ENCODE assay signal across 9 mouse cellular contexts in genomic region chr19:4557796-4558569, GRCm38 (mm10). TPM values are rescaled to one million over a fixed set of nuclear protein-coding genes. Genes with fewer than 3 reads are reported as not detected.
DNase-seq lines count a peak whose midpoint lies in the region; ATAC-seq and TF ChIP-seq lines count a peak whose summit lies in the region.
"Had no signal": no experiment of that assay in that cellular context is flagged by ENCODE, and none has a peak within 500 bp of the region (broad histone marks: within the 10 kb centered on the region; RNA-seq: fewer than 3 reads in every experiment).

No protein-coding gene starts in this region.

- no peaks in the 10 kb centered on the region for H3K9me3 ChIP-seq in hindbrain, embryonic 14.5 days (ENCODE audit: control insufficient read depth, low read length)
- no peaks in the 10 kb centered on the region for H3K9me3 ChIP-seq in midbrain, embryonic 16.5 days (replicated peaks; ENCODE audit: control insufficient read depth, low read length, poor library complexity, severe bottlenecking)

- no peak overlapping the region for H3K9ac ChIP-seq in hindbrain, embryonic 14.5 days
- H3K9ac ChIP-seq in midbrain, embryonic 16.5 days (ENCODE audit: low read depth, low read length), result no peak overlapping the region

- H3K4me3 ChIP-seq in hindbrain, embryonic 14.5 days (replicated peaks; ENCODE audit: low read length), result no peak overlapping the region
- no peak overlapping the region for H3K4me3 ChIP-seq in left cerebral cortex, adult 2 months
- no peak overlapping the region for H3K4me3 ChIP-seq in midbrain, embryonic 16.5 days (ENCODE audit: low read depth, low read length)
- H3K4me3 ChIP-seq in thymus, adult 2 months (ENCODE audit: control insufficient read depth, insufficient read depth, low read length), result no peak overlapping the region

- peak; percentile 81; the same call in 1 of the 2 replicates for ATAC-seq in hindbrain, embryonic 14.5 days (ENCODE audit: low FRiP score)
- peak; percentile 82 for ATAC-seq in midbrain, embryonic 16.5 days

- TF ChIP-seq CTCF in left cerebral cortex, adult 2 months (IDR thresholded peaks at IDR 0.05), result no peak
- no peak for TF ChIP-seq CTCF in thymus, adult 2 months (IDR thresholded peaks at IDR 0.05; ENCODE audit: borderline replicate concordance, control insufficient read depth, extremely low read depth, insufficient read depth, low read length, poor library complexity)

- no peak overlapping the region for H3K4me2 ChIP-seq in hindbrain, embryonic 14.5 days (replicated peaks)
- no peak overlapping the region for H3K4me2 ChIP-seq in midbrain, embryonic 16.5 days (ENCODE audit: low read length)

- no peaks in the 10 kb centered on the region for H3K27me3 ChIP-seq in hindbrain, embryonic 14.5 days (ENCODE audit: control insufficient read depth, insufficient read depth, low read length)
- H3K27me3 ChIP-seq in midbrain, embryonic 16.5 days (ENCODE audit: control insufficient read depth, insufficient read depth, low read depth, low read length), result no peaks in the 10 kb centered on the region
- no peaks in the 10 kb centered on the region for H3K27me3 ChIP-seq in thymus, adult 2 months (ENCODE audit: control insufficient read depth, insufficient read depth, low read length)

- intact Hi-C loops in left cerebral cortex, adult 2 months (cut with DNase I), result loop anchor here (5.0 kb wide), 1 partner anchor 46 kb away; the partner anchor contains the start of gene Pcx

- no peaks in the 10 kb centered on the region for H3K36me3 ChIP-seq in hindbrain, embryonic 14.5 days (replicated peaks; ENCODE audit: control insufficient read depth, insufficient read depth)
- H3K36me3 ChIP-seq in midbrain, embryonic 16.5 days (ENCODE audit: control insufficient read depth, insufficient read depth, low read length), result no peaks in the 10 kb centered on the region
- no peaks in the 10 kb centered on the region for H3K36me3 ChIP-seq in thymus, adult 2 months (ENCODE audit: control insufficient read depth, insufficient read depth, low read length)

- no peak for TF ChIP-seq POLR2A in thymus, adult 2 months (IDR thresholded peaks at IDR 0.05; ENCODE audit: control insufficient read depth, extremely low read depth, insufficient read depth, low read length, poor library complexity)

- 57% methylated on average over 8 of the region's 8 CpGs for WGBS in hindbrain, embryonic 14.5 days
- WGBS in midbrain, embryonic 16.5 days, result 56% methylated on average over 8 of the region's 8 CpGs
- WGBS in thymus, adult 2 months, result 86% methylated on average over 8 of the region's 8 CpGs

- DNase-seq in adrenal gland, adult (ENCODE audit: inconsistent age in 2 of 2, low spot score in 1 of 2), result peak; percentile 29 to 77
- DNase-seq in adrenal gland, adult 8-10 months, result no peak
- peak; percentile 44 for DNase-seq in testis, postnatal 10 days (ENCODE audit: low spot score)
- no peak for DNase-seq in testis, postnatal 14 days (ENCODE audit: low spot score)
- peak; percentile 57 for DNase-seq in hindbrain, embryonic 14.5 days (ENCODE audit: low spot score)
- peak in 1 of 2 experiments; percentile 33 for DNase-seq in left cerebral cortex, adult 2 months (ENCODE audit: extremely low spot score in 1 of 2, low spot score in 2 of 2)
- DNase-seq in thymus, adult 2 months, result no peak

- peak overlapping the region; percentile 72 for H3K27ac ChIP-seq in hindbrain, embryonic 14.5 days
- peak overlapping the region; percentile 63 for H3K27ac ChIP-seq in left cerebral cortex, adult 2 months
- peak overlapping the region; percentile 76 for H3K27ac ChIP-seq in midbrain, embryonic 16.5 days (ENCODE audit: low read length)
- H3K27ac ChIP-seq in thymus, adult 2 months (ENCODE audit: control insufficient read depth, insufficient read depth, low read length), result no peak overlapping the region

- peaks cover 12% of the 10 kb centered on the region for H3K4me1 ChIP-seq in hindbrain, embryonic 14.5 days (replicated peaks; ENCODE audit: control insufficient read depth, insufficient read depth, low read length)
- no peaks in the 10 kb centered on the region for H3K4me1 ChIP-seq in midbrain, embryonic 16.5 days (ENCODE audit: control insufficient read depth, insufficient read depth, low read length)
- no peaks in the 10 kb centered on the region for H3K4me1 ChIP-seq in thymus, adult 2 months (replicated peaks; ENCODE audit: control insufficient read depth, insufficient read depth, low read length)

RNA-seq across cellular contexts. Expression of gene Pcx, which starts 47.7 kb away (rescaled TPM):
- 100 to 1,000 TPM; 351 to 737 (median 517) TPM for total RNA-seq in adrenal gland, adult 8-10 months (2022)
- polyA plus RNA-seq in hindbrain, embryonic 14.5 days (2014; fragmentation: Nextera tagmentation; extraction: Ambion mirVana), result 27.5 and 31.3 TPM in 2 replicates
- 10 to 100 TPM; 63.2 to 72.1 TPM for total RNA-seq in left cerebral cortex, adult 2 months (2021)
- 25.1 and 35.3 TPM in 2 replicates for polyA plus RNA-seq in midbrain, embryonic 16.5 days (2015; fragmentation: Nextera tagmentation; extraction: Ambion mirVana)
- polyA plus RNA-seq in thymus, adult 2 months (2012; rRNA removed), result 41.9 and 52.9 TPM in 2 replicates

RNA-seq across cellular contexts. Expression of gene Lrfn4, which starts 57.5 kb away (rescaled TPM):
- total RNA-seq in adrenal gland, adult 8-10 months (2022), result 1 to 10 TPM; 3.9 to 9.3 (median 6.5) TPM
- polyA plus RNA-seq in hindbrain, embryonic 14.5 days (2014; fragmentation: Nextera tagmentation; extraction: Ambion mirVana), result 17.9 and 18.9 TPM in 2 replicates
- 10 to 100 TPM; 41.2 to 44.9 TPM for total RNA-seq in left cerebral cortex, adult 2 months (2021)
- polyA plus RNA-seq in midbrain, embryonic 16.5 days (2015; fragmentation: Nextera tagmentation; extraction: Ambion mirVana), result 10.4 and 11.3 TPM in 2 replicates
- polyA plus RNA-seq in thymus, adult 2 months (2012; rRNA removed), result 17.3 and 18.1 TPM in 2 replicates

RNA-seq across cellular contexts. Expression of gene 2010003K11Rik, which starts 59.6 kb away (rescaled TPM):
- total RNA-seq in adrenal gland, adult 8-10 months (2022), result 10 to 100 TPM; 12.2 to 22.5 (median 20.2) TPM
- polyA plus RNA-seq in hindbrain, embryonic 14.5 days (2014; fragmentation: Nextera tagmentation; extraction: Ambion mirVana), result not detected in 2 replicates
- not detected for total RNA-seq in left cerebral cortex, adult 2 months (2021)
- polyA plus RNA-seq in midbrain, embryonic 16.5 days (2015; fragmentation: Nextera tagmentation; extraction: Ambion mirVana), result not detected in 2 replicates
- 0.90 and 1.2 TPM in 2 replicates for polyA plus RNA-seq in thymus, adult 2 months (2012; rRNA removed)
- total RNA-seq: left cerebral cortex, adult 18-20 months had no signal

Comparison
In these comparisons a context has a peak if more than half of its experiments do, and no peak if none do; other contexts are left out.
1. DNase-seq: peak in adrenal gland, adult (2 of 2), testis, postnatal 10 days (single experiment) and hindbrain, embryonic 14.5 days (single experiment); none in adrenal gland, adult 8-10 months (single experiment), testis, postnatal 14 days (single experiment) and thymus, adult 2 months (single experiment).